Mouse (Mus musculus) heart, adult 2 months (tissue): Measurements from ENCODE around the gene Wnt5a.

Experiments used
- CTCF ChIP-seq: fragments of 200-600 bp; IDR thresholded peaks from 2 replicates; pipeline ENCODE4 v1.8.1; 2022; ENCODE audit warnings: antibody characterized with exemption, mild to moderate bottlenecking, moderate library complexity
- EP300 ChIP-seq: fragments of 200-500 bp; IDR thresholded peaks from 2 replicates; pipeline ENCODE4 v1.6.1; 2011; ENCODE audit warnings: low read depth, low read length, control low read depth; ENCODE audit not compliant: insufficient read depth

- no peak for TF ChIP-seq EP300
- TF ChIP-seq CTCF: no peak
These were observed 27.0 kb downstream of the Wnt5a start for GRCm38 (mm10) chr14:28531531-28531930.
